Mouse (Mus musculus): Measurements from ENCODE around the gene Stoml1.

DNA sequence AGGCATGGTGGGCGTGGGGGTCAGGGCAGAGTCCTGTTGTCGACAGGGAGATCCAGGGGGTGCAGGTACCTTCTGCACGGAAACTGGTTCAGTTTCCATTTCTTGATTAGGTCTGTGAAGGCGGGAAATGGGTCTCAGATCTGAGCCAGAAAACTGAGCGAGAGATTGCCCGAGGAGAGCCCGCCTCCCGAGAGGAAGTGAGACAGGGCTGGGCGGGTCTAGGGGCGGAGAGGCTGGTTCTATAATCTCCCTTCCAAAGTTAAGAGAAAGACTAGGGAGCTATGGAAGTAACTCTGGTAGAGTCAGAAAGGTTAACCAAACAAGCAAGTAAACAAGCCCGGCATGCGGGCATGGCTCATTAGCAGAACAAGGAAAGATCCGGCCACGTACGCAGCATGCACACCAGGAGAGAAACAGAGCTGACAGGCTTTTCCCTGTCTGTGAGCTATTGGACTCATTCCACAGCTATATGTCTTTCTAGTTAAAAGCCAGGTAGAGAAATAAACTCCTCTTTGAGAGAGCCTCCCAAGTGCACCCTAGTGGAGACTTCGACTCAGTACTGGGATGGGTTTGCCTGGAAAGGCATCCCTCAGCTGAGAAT lies 3.3 kb upstream of the Stoml1 start, which contains the start of gene Pml:
- TF ChIP-seq CTCF (IDR thresholded peaks at IDR 0.05; ENCODE audit: extremely low read depth, insufficient read length, insufficient replicate concordance, low read depth, low read length) = peak; percentile 23; the same call in 1 of the 2 replicates
- peak; percentile 65; the same call in 1 of the 2 replicates for TF ChIP-seq POLR2A (IDR thresholded peaks at IDR 0.05; ENCODE audit: low read depth, low read length)
